Mouse (Mus musculus) limb, embryonic 12.5 days (tissue): ENCODE data around the gene Cadps2. TPM values are rescaled to one million over a fixed set of nuclear protein-coding genes. Genes with fewer than 3 reads are reported as not detected.

Experiments used
- ATAC-seq: fragments of 200-750 bp; cut with Nextera tagmentation; 2 replicates; pipeline ENCODE4 v1.8.0; 2017; ENCODE audit warnings: low read depth, moderate TSS enrichment; ENCODE audit not compliant: insufficient number of reproducible peaks, insufficient read depth, low FRiP score, low TSS enrichment
- H3K27ac ChIP-seq: fragments of 300-500 bp; sonication (generic); 2 replicates; pipeline ENCODE4 v1.5.1; 2016; ENCODE audit warnings: mild to moderate bottlenecking, moderate library complexity
- H3K27me3 ChIP-seq: fragments of 300-500 bp; sonication (generic); 2 replicates; pipeline ENCODE4 v1.6.1; 2016; ENCODE audit warnings: mild to moderate bottlenecking, moderate library complexity
- H3K36me3 ChIP-seq: fragments of 300-500 bp; sonication (generic); 2 replicates; pipeline ENCODE4 v1.6.1; 2016; ENCODE audit warnings: mild to moderate bottlenecking, moderate library complexity
- H3K4me1 ChIP-seq: fragments of 300-500 bp; sonication (generic); replicated peaks from 2 replicates; pipeline ENCODE4 v1.6.1; 2016
- H3K4me2 ChIP-seq: fragments of 300-500 bp; sonication (generic); 2 replicates; pipeline ENCODE4 v1.6.1; 2016; ENCODE audit warnings: mild to moderate bottlenecking, moderate library complexity
- H3K4me3 ChIP-seq: fragments of 300-500 bp; sonication (generic); replicated peaks from 2 replicates; pipeline ENCODE4 v1.5.1; 2016; ENCODE audit warnings: mild to moderate bottlenecking
- H3K9ac ChIP-seq: fragments of 300-500 bp; sonication (generic); replicated peaks from 2 replicates; pipeline ENCODE4 v1.6.1; 2016; ENCODE audit warnings: mild to moderate bottlenecking, moderate library complexity
- H3K9me3 ChIP-seq: fragments of 300-500 bp; sonication (generic); 2 replicates; pipeline ENCODE4 v1.6.1; 2016; ENCODE audit warnings: mild to moderate bottlenecking, moderate library complexity
- WGBS: fragments of 180-500 bp; shearing (Covaris S2); methylation state at CpG from one replicate; pipeline ENCODE4 v1.1.7; 2016; 5-methylcytosine and 5-hydroxymethylcytosine counted together
- polyA plus RNA-seq: library from polyadenylated mRNA; unstranded; fragments of >200 nt; fragmentation: Nextera tagmentation; extraction: Ambion mirVana; gene quantifications from 2 replicates; pipeline ENCODE4 v1.2.1, GENCODE M21; 2016

The Cadps2 gene
- polyA plus RNA-seq, 1 experiment from 2014 or later: 4.8 TPM

GRCm38 (mm10) chr6:23762204-23762603 lies 77.0 kb downstream of the Cadps2 start:
- H3K9ac ChIP-seq: no peak overlapping the region
- no peak overlapping the region for H3K4me2 ChIP-seq
- no peak overlapping the region for H3K27ac ChIP-seq
- no peaks in the 10 kb centered on the region for H3K36me3 ChIP-seq
- ATAC-seq: no peak
- no peaks in the 10 kb centered on the region for H3K9me3 ChIP-seq
- WGBS: 70% methylated on average over 3 of the region's 3 CpGs
- H3K27me3 ChIP-seq: no peaks in the 10 kb centered on the region
- H3K4me1 ChIP-seq: no peaks in the 10 kb centered on the region
- no peak overlapping the region for H3K4me3 ChIP-seq

DNA sequence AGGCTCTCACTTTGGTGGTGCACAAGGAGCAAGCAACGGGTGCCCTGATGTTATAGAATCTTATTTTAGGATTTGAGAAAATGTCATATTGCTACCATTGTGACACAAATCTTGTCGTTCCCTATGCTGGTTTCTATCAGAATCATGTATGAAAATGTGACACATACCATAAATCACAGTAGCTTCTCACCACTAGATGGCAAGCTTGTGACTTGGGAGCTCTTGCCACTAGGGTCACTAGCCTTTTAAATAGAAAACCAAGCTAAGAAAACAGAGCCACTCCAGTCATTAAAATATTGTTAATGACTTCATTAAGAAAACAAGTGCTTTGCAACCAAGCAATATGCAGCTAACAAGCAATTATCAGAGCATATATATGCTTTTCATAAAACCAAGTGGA lies 81.0 kb downstream of the Cadps2 start:
- Histone ChIP-seq H3K36me3 (no peaks in the 10 kb centered on the region), H3K4me2 (no peak overlapping the region), H3K27me3 (no peaks in the 10 kb centered on the region), H3K27ac (no peak overlapping the region), H3K9ac (no peak overlapping the region), H3K9me3 (no peaks in the 10 kb centered on the region), H3K4me1 (no peaks in the 10 kb centered on the region), H3K4me3 (no peak overlapping the region)
- 75% methylated on average over 2 of the region's 2 CpGs for WGBS
- no peak for ATAC-seq

DNA sequence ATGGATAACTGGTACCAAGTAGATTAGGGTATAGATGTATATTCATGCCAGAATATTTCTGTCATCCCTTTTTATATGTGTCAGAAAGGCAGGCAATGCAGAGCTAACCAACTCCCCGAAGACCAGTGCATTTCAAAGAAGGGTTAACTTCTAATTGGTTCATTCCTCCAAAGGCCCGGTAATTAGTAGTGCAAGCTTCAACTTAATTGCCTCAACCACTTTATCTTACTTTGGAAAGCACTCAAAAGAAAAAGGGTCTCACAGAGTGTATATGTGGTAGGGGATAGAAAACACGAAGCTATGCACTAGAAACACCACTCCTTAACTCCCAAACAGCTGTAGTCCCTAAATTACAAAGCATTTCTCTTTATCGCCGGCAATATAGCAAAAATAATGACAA lies 90.4 kb downstream of the Cadps2 start:
- Histone ChIP-seq H3K4me2 (no peak overlapping the region), H3K27ac (no peak overlapping the region), H3K9ac (no peak overlapping the region), H3K27me3 (no peaks in the 10 kb centered on the region), H3K4me1 (no peaks in the 10 kb centered on the region), H3K4me3 (no peak overlapping the region), H3K36me3 (no peaks in the 10 kb centered on the region), H3K9me3 (no peaks in the 10 kb centered on the region)
- WGBS: 72% methylated on average over 5 of the region's 5 CpGs
- no peak for ATAC-seq

GRCm38 (mm10) chr6:23740010-23740409 lies 99.2 kb downstream of the Cadps2 start:
- Histone ChIP-seq H3K4me3 (no peak overlapping the region), H3K4me2 (no peak overlapping the region), H3K9ac (no peak overlapping the region), H3K27ac (no peak overlapping the region), H3K9me3 (no peaks in the 10 kb centered on the region), H3K4me1 (no peaks in the 10 kb centered on the region), H3K36me3 (no peaks in the 10 kb centered on the region), H3K27me3 (no peaks in the 10 kb centered on the region)
- WGBS: 84% methylated on average over 5 of the region's 5 CpGs
- ATAC-seq: no peak

DNA sequence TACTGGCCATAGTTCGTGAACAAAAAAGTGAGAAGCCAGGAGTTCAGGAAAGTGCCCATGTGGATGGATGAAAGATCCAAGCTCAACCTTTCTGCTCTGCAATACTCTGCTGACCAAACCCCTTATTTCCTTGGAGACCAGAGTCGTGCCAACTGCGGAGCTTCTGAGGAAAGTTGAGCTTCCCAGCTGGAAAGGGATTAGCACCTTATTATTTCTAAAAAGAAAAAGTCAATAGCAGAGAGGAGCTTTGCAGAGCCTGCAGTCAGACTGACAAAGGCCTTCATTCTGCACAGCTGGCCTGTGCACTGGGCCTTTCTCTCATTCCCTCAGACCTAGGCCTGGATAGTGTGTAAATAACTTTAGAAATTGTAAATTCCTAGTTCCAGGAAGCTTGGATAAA lies 106.5 kb downstream of the Cadps2 start:
- no peak for ATAC-seq
- H3K27me3 ChIP-seq: no peaks in the 10 kb centered on the region
- no peak overlapping the region for H3K27ac ChIP-seq
- no peak overlapping the region for H3K9ac ChIP-seq
- no peak overlapping the region for H3K4me2 ChIP-seq
- no peaks in the 10 kb centered on the region for H3K36me3 ChIP-seq
- no peak overlapping the region for H3K4me3 ChIP-seq
- peaks cover 5% of the 10 kb centered on the region; the same call in 1 of the 2 replicates for H3K4me1 ChIP-seq
- no peaks in the 10 kb centered on the region for H3K9me3 ChIP-seq
- 33% methylated on average over 3 of the region's 3 CpGs for WGBS

DNA sequence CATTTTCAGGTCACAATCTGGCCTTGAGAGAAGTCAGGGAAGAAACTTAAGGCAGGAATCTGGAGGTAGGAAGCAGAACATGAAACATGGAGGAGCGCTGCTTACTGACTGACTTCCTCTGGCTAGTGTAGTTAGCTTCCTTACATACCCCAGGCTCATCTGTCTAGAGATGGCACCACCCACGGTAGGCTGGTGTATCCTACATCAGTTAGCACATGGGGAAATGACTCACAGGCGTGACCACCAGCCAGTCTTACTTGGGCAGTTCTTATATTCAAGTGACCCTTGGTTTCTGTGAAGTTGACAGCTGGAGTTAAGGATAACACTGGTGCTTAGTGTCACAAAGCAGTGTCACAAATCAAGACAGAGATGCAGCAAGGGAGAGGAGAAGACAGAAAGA lies 110.6 kb downstream of the Cadps2 start:
- WGBS: 86% methylated on average over 3 of the region's 3 CpGs
- Histone ChIP-seq H3K9me3 (no peaks in the 10 kb centered on the region), H3K9ac (no peak overlapping the region), H3K36me3 (no peaks in the 10 kb centered on the region), H3K4me3 (no peak overlapping the region), H3K4me2 (no peak overlapping the region), H3K4me1 (peaks cover 5% of the 10 kb centered on the region; the same call in 1 of the 2 replicates), H3K27me3 (no peaks in the 10 kb centered on the region), H3K27ac (no peak overlapping the region)
- no peak for ATAC-seq

DNA sequence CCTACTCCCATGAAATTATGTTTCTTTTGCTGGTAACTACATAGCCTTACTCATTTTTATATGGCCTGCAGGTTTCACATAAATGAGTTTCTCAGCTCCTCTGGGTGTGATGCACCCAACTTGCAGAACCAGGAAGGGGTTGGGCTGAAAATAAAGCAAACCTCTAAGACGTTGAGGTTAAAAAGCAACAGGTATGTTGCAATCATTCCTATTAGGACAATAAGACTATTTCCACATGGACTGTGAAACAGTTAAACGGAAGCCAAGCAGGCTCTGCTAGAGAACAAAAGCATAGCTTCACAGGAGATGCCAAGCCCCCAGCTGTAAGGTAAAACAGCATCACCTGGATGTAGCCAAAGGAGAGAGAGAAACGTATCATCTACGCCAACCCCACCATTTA lies 115.5 kb downstream of the Cadps2 start:
- Histone ChIP-seq H3K27me3 (no peaks in the 10 kb centered on the region), H3K4me1 (no peaks in the 10 kb centered on the region), H3K9me3 (0 out of 2 replicates have a peak, but pooled peaks cover 6% of the 10 kb centered on the region), H3K27ac (no peak overlapping the region), H3K36me3 (no peaks in the 10 kb centered on the region), H3K9ac (no peak overlapping the region), H3K4me2 (no peak overlapping the region), H3K4me3 (no peak overlapping the region)
- 84% methylated on average over 4 of the region's 4 CpGs for WGBS
- ATAC-seq: no peak

DNA sequence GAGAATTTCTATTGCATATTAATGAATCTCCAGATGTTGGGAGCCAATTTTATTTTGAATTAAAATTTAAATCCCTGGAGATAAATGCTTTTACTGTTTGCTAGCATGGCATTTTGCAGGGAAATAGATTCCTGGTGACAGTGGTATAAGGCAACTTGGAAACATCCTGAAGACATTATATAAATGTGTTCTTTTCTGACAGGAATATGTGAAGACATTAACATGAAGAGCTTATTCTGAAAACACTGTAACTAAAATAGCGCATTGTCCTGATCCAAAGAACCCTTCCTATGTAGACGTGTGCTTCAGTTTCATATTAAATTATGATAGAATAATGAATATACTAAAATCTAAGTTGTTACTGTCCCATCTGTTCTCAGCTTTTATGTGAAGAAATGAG lies 118.8 kb downstream of the Cadps2 start:
- Histone ChIP-seq H3K36me3 (no peaks in the 10 kb centered on the region), H3K9ac (no peak overlapping the region), H3K27me3 (no peaks in the 10 kb centered on the region), H3K4me1 (no peaks in the 10 kb centered on the region), H3K4me3 (no peak overlapping the region), H3K9me3 (0 out of 2 replicates have a peak, but pooled peaks cover 10% of the 10 kb centered on the region), H3K4me2 (no peak overlapping the region), H3K27ac (no peak overlapping the region)
- 96% methylated on average over 2 of the region's 2 CpGs for WGBS
- no peak for ATAC-seq

DNA sequence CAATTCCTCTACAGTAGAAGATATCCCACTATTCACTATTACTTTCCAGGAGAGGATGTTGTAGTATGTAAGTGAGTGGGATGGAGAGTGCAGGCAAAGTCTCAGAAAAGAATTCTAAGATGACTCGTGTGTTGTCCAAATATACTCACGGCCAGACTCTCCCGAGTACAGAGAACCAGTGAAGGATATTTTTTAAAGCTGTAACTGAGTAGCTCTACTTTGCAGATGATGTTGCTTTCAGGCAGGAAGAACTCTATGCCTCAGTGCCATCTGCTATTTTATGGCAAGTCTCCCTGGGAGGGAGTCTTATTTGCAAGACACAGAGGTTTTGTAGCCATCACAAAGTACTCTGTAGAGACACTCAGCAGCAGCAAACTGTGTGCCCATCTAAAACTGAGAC lies 131.7 kb downstream of the Cadps2 start:
- Histone ChIP-seq H3K36me3 (no peaks in the 10 kb centered on the region), H3K9ac (no peak overlapping the region), H3K4me1 (no peaks in the 10 kb centered on the region), H3K4me3 (no peak overlapping the region), H3K27me3 (no peaks in the 10 kb centered on the region), H3K27ac (no peak overlapping the region), H3K9me3 (no peaks in the 10 kb centered on the region), H3K4me2 (no peak overlapping the region)
- no peak for ATAC-seq
- 83% methylated on average over 3 of the region's 3 CpGs for WGBS

GRCm38 (mm10) chr6:23700879-23701278 lies 138.3 kb downstream of the Cadps2 start:
- H3K9me3 ChIP-seq: no peaks in the 10 kb centered on the region
- H3K4me1 ChIP-seq: no peaks in the 10 kb centered on the region
- no peaks in the 10 kb centered on the region for H3K36me3 ChIP-seq
- 87% methylated on average over 3 of the region's 3 CpGs for WGBS
- ATAC-seq: no peak
- H3K27ac ChIP-seq: no peak overlapping the region
- no peak overlapping the region for H3K4me3 ChIP-seq
- no peaks in the 10 kb centered on the region for H3K27me3 ChIP-seq
- H3K9ac ChIP-seq: no peak overlapping the region
- no peak overlapping the region for H3K4me2 ChIP-seq

DNA sequence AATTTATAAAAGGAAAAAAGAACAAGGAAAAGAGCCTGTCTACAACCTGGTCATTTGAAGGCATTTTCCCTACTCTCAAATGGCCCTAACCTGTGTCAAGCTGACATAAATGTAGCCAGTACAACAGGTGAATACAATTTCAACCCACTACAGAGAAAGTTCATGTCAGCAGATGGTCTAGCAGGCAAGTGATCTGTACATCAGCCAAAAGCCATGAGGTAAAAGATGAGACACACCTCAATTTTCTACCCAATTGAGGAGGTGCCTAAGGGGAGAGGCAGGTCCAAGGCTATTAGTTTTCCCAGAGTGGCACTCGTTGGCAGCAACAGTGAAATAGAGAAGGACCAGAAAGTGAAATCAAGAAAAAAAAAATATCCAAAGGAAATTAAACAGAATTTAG lies 161.0 kb downstream of the Cadps2 start:
- Histone ChIP-seq H3K4me3 (no peak overlapping the region), H3K36me3 (no peaks in the 10 kb centered on the region), H3K9ac (no peak overlapping the region), H3K4me2 (no peak overlapping the region), H3K9me3 (no peaks in the 10 kb centered on the region), H3K27ac (no peak overlapping the region), H3K27me3 (no peaks in the 10 kb centered on the region), H3K4me1 (no peaks in the 10 kb centered on the region)
- WGBS: 74% methylated on average over 1 of the region's 1 CpGs
- no peak for ATAC-seq

DNA sequence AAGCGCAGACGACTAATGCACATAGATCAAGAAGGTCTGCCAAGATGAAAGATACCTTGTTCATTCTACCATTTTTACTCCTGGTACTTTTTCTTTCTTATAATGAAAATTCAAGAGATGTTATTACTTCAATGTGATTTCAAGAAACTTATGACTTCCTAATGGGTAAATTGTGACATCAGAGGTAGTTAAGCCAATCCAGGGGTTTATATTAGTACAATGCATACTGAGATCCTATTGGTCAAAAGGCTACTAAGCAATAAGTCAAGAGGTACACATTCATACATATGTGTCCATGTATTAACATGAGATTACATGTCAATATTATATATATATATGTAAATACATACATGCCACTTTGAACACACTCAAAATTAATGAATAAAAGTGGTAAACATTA lies 184.2 kb downstream of the Cadps2 start, which contains the start of gene Rnf148:
TSS of gene Rnf148 (minus strand) at position 101 of the 400 bp plus-strand sequence.
- H3K9ac ChIP-seq: no peak within 1 kb of the TSS
- H3K4me2 ChIP-seq: no peak within 1 kb of the TSS
- no peak within 1 kb of the TSS for H3K4me3 ChIP-seq
- no peaks in the 10 kb centered on the region for H3K4me1 ChIP-seq
- 87% methylated on average over 2 of the region's 2 CpGs for WGBS
- H3K9me3 ChIP-seq: no peaks in the 10 kb centered on the region
- no peaks in the 10 kb centered on the region for H3K27me3 ChIP-seq
- H3K36me3 ChIP-seq: no peaks in the 10 kb centered on the region
- ATAC-seq: no peak
- H3K27ac ChIP-seq: no peak within 1 kb of the TSS
